Mouse (Mus musculus) bone marrow, adult 2 months (tissue): ENCODE measurements around the gene Fmnl2. TPM values are rescaled to one million over a fixed set of nuclear protein-coding genes. Genes with fewer than 3 reads are reported as not detected.

Source experiments
- H3K27ac ChIP-seq: fragments of 200-500 bp; 2 replicates; pipeline ENCODE4 v1.5.1; 2012; ENCODE audit warnings: low read depth, mild to moderate bottlenecking, control low read depth, inconsistent platforms, low read length; ENCODE audit not compliant: control insufficient read depth, poor library complexity, insufficient read depth
- H3K4me1 ChIP-seq: fragments of 200-500 bp; 2 replicates; pipeline ENCODE4 v1.6.1; 2011; ENCODE audit warnings: low read length; ENCODE audit not compliant: control insufficient read depth, insufficient read depth
- H3K4me3 ChIP-seq: fragments of 200-500 bp; replicated peaks from 2 replicates; pipeline ENCODE3; 2011; ENCODE audit warnings: mild to moderate bottlenecking, low read depth, low read length, control low read depth; ENCODE audit not compliant: control insufficient read depth
- CTCF ChIP-seq: fragments of 200-500 bp; IDR thresholded peaks from 2 replicates; pipeline ENCODE4 v1.5.1; 2011; ENCODE audit warnings: low read length, control low read depth; ENCODE audit not compliant: control insufficient read depth, insufficient read depth
- POLR2A ChIP-seq: fragments of 200-500 bp; IDR thresholded peaks from 2 replicates; pipeline ENCODE4 v1.6.1; 2011; ENCODE audit warnings: low read depth, mild to moderate bottlenecking, control low read depth, low read length, borderline replicate concordance; ENCODE audit not compliant: control insufficient read depth
- WGBS: fragments of 180-500 bp; shearing (Covaris S2); methylation state at CpG from one replicate; pipeline ENCODE4 v1.1.7; 2018; 5-methylcytosine and 5-hydroxymethylcytosine counted together
- polyA plus RNA-seq: library from polyadenylated mRNA; stranded (reverse); fragments of >200 nt; gene quantifications from 2 replicates; pipeline ENCODE4 v1.2.4, GENCODE M21; 2011; ENCODE audit warnings: low replicate concordance; ENCODE audit not compliant: missing spikeins, insufficient read depth, insufficient read length

Gene Fmnl2
- polyA plus RNA-seq, 1 experiment = 9.2 TPM

GRCm38 (mm10) chr2:52904526-52904925, 46.9 kb downstream of the Fmnl2 start:
- TF ChIP-seq CTCF = no peak
- Histone ChIP-seq H3K27ac (no peak overlapping the region), H3K4me1 (no peaks in the 10 kb centered on the region), H3K4me3 (no peak overlapping the region)
- 74% methylated on average over 5 of the region's 5 CpGs for WGBS

GRCm38 (mm10) chr2:52913311-52913710, 55.7 kb downstream of the Fmnl2 start:
- WGBS = 13% methylated on average over 2 of the region's 2 CpGs
- Histone ChIP-seq H3K4me1 (no peaks in the 10 kb centered on the region; the same call in 1 of the 2 replicates), H3K4me3 (no peak overlapping the region), H3K27ac (no peak overlapping the region)
- TF ChIP-seq CTCF (no peak), POLR2A (no peak)

- TF ChIP-seq POLR2A (no peak), CTCF (no peak)
- H3K27ac ChIP-seq = no peak overlapping the region
- no peak overlapping the region for H3K4me3 ChIP-seq
- no peaks in the 10 kb centered on the region; the same call in 1 of the 2 replicates for H3K4me1 ChIP-seq
- WGBS = 27% methylated on average over 5 of the region's 5 CpGs
Measured at GRCm38 (mm10) chr2:52913746-52914145, 56.1 kb downstream of the Fmnl2 start.

- no peak for TF ChIP-seq POLR2A
- TF ChIP-seq CTCF = no peak
- no peaks in the 10 kb centered on the region; the same call in 1 of the 2 replicates for H3K4me1 ChIP-seq
- no peak overlapping the region for H3K27ac ChIP-seq
- no peak overlapping the region for H3K4me3 ChIP-seq
- 80% methylated on average over 5 of the region's 5 CpGs for WGBS
Measured at GRCm38 (mm10) chr2:52915536-52915935, 57.9 kb downstream of the Fmnl2 start.

DNA sequence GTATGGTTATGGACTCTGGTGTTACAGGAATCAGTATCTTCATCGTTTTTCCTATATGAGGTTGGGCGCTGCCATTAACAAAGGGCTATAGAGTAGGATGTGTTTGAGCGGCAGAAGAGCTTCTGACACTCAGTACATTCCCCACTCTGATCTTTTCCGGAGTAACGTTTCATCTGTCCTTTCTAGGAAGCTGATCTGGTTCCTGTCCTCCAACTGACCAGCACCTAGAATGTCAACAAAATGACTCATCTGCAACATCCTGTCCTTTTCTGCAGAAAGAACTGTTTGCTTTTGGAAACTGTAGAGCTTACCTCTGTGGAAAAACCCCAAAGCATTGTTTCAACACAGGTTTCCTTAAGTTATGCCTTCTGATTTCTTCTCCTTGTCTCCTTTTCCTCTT, 60.4 kb downstream of the Fmnl2 start:
- 67% methylated on average over 5 of the region's 5 CpGs for WGBS
- TF ChIP-seq POLR2A = no peak
- no peak for TF ChIP-seq CTCF

GRCm38 (mm10) chr2:52920701-52921435, 63.2 kb downstream of the Fmnl2 start:
- H3K27ac ChIP-seq = no peak overlapping the region
- H3K4me1 ChIP-seq = no peaks in the 10 kb centered on the region; the same call in 1 of the 2 replicates
- WGBS = 83% methylated on average over 5 of the region's 5 CpGs
- no peak overlapping the region for H3K4me3 ChIP-seq
- TF ChIP-seq POLR2A (no peak), CTCF (no peak)

More for the DNA sequence above, 60.4 kb downstream of the Fmnl2 start:
- H3K4me1 ChIP-seq = no peaks in the 10 kb centered on the region; the same call in 1 of the 2 replicates
- H3K27ac ChIP-seq = no peak overlapping the region
- no peak overlapping the region for H3K4me3 ChIP-seq

DNA sequence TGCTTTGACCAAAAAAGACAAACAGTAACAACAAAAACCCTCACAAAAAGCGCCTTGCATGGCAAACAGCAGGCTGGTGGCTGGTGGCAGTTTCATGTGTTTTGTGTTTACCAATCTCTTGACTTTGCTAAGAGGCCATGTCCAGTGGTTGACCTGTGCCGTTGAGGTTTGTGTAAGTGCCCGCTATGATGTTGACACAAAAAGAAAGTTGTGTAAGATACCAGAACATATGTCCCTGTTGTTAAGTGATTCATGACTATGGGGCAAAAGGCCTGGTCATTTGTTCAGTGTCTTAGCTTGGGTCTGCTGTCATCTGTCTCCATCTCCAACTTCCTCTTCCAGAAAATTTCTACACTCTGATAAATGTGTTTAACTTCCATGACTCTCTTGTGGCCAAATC, 67.4 kb downstream of the Fmnl2 start:
- no peak overlapping the region for H3K4me3 ChIP-seq
- peaks cover 3% of the 10 kb centered on the region; the same call in 1 of the 2 replicates for H3K4me1 ChIP-seq
- 43% methylated on average over 3 of the region's 3 CpGs for WGBS
- H3K27ac ChIP-seq = no peak overlapping the region
- TF ChIP-seq CTCF (no peak), POLR2A (no peak)

- Histone ChIP-seq H3K27ac (no peak overlapping the region), H3K4me3 (no peak overlapping the region), H3K4me1 (peaks cover 4% of the 10 kb centered on the region; the same call in 1 of the 2 replicates)
- TF ChIP-seq CTCF = no peak
- TF ChIP-seq POLR2A = no peak
- WGBS = 16% methylated on average over 3 of the region's 3 CpGs
Measured at GRCm38 (mm10) chr2:52927381-52927780, 69.7 kb downstream of the Fmnl2 start.

- Histone ChIP-seq H3K4me1 (peaks cover 4% of the 10 kb centered on the region; the same call in 1 of the 2 replicates), H3K27ac (no peak overlapping the region), H3K4me3 (no peak overlapping the region)
- 67% methylated on average over 10 of the region's 10 CpGs for WGBS
- TF ChIP-seq POLR2A (no peak), CTCF (no peak)
Measured at GRCm38 (mm10) chr2:52927858-52928301, 70.2 kb downstream of the Fmnl2 start.
